Mouse (Mus musculus) E14TG2a.4 (cell line): ENCODE measurements around the gene Tigd3.

Experiments used
- CTCF ChIP-seq: conservative IDR thresholded peaks from 2 replicates; pipeline ENCODE4 v1.5.1; 2014; ENCODE audit warnings: low read length
- NANOG ChIP-seq: IDR thresholded peaks from 2 replicates; pipeline ENCODE4 v1.6.1; 2014; ENCODE audit warnings: borderline replicate concordance, low read length, mixed read lengths
- POU5F1 ChIP-seq: IDR thresholded peaks from 2 replicates; pipeline ENCODE4 v1.6.1; 2014; ENCODE audit warnings: low read length, borderline replicate concordance

DNA sequence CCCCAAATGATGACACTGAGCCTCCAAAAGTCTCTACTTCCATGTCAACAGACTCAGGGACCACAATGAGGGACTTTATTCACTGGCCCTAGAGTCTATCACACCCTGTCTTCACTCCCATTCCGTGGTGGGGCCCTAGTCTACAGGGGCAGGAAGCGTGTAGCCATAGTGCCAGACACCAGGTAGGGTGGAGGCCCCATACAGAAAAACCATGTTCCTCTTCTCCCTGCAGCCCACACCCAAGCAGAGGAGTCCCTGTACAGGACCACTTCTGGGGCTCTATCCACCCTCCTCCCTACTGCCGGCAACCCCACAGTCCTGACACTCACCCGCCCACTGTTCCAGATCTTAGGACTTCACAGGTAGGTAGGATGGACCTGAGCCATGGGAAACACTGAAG lies 21.4 kb downstream of the Tigd3 start:
- TF ChIP-seq CTCF (no peak), POU5F1 (no peak), NANOG (no peak)
